Mouse (Mus musculus): ENCODE measurements around the gene Ifitm2. TPM values are rescaled to one million over a fixed set of nuclear protein-coding genes. Genes with fewer than 3 reads are reported as not detected.

Ifitm2 gene
- polyA plus RNA-seq (2015; fragmentation: Nextera tagmentation; extraction: Ambion mirVana) = 459 and 624 TPM in 2 replicates

GRCm38 (mm10) chr7:140955758-140956555 lies at the start of gene Ifitm2, which contains the start of gene Gm45717:
Ifitm2 (minus strand) TSS chr7:140955987.
Gm45717 (minus strand) TSS chr7:140955937.
- WGBS = 8% methylated on average over 11 of the region's 11 CpGs
- peak within 1 kb of the TSS; percentile 58 for H3K4me3 ChIP-seq
- ATAC-seq (replicated peaks; ENCODE audit: insufficient number of reproducible peaks, insufficient read depth, low FRiP score, low read depth) = peak; percentile 86

DNA sequence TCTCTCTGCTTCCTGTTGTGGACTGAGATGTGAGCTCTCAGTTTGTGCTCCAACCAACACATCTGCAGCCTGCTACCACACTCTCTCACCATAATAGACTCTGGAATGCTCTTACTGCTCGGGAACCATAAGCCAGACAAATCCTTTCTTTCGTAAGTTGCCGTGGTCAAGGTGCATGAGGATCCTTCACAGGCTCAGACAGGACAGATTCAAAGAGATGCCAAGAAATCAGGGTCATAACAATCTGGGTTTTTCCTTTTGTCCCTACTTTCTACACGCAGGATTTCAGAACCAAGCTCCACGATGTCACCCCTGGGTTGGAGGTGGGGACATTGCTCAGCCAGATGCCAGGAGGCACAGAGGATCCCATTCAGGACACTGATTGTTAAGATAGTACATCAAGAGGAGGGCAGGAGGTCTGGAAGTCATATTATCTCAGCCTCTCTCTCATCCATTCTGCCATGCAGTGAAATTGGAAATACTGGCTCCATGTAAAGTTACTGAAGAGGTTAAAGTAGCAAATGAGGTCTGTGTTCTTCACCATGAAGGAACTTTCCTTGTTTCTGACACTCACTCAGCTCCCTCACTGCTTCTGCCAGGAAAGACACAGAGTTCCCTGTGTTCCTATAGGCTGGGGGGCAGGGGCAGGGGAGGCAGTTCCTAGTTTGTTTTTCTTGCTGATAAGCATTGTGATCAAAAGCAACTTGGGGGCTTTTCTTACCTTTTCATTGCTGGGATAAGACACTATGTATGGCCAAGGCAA lies 47.6 kb upstream of the Ifitm2 start:
- no peak for ATAC-seq (replicated peaks; ENCODE audit: insufficient number of reproducible peaks, insufficient read depth, low FRiP score, low read depth)
- H3K27ac ChIP-seq = no peak overlapping the region
- H3K4me3 ChIP-seq = no peak overlapping the region
- H3K36me3 ChIP-seq = no peaks in the 10 kb centered on the region
- H3K9ac ChIP-seq = no peak overlapping the region
- WGBS = 62% methylated on average over 5 of the region's 5 CpGs
- no peaks in the 10 kb centered on the region for H3K9me3 ChIP-seq (replicated peaks)
- no peaks in the 10 kb centered on the region for H3K27me3 ChIP-seq
- H3K4me2 ChIP-seq = no peak overlapping the region
- peaks cover 2% of the 10 kb centered on the region; the same call in 1 of the 2 replicates for H3K4me1 ChIP-seq (replicated peaks)

More at GRCm38 (mm10) chr7:140955758-140956555, at the start of gene Ifitm2, which contains the start of gene Gm45717:
- Histone ChIP-seq H3K36me3 (no peaks in the 10 kb centered on the region), H3K27me3 (peaks cover 7% of the 10 kb centered on the region), H3K4me2 (peak within 1 kb of the TSS; percentile 66), H3K9me3 (replicated peaks) (no peaks in the 10 kb centered on the region), H3K4me1 (replicated peaks) (peaks cover 46% of the 10 kb centered on the region), H3K9ac (peak within 1 kb of the TSS; percentile 57), H3K27ac (peak within 1 kb of the TSS; percentile 90)

- no peak overlapping the region for H3K9ac ChIP-seq
- no peak overlapping the region for H3K4me2 ChIP-seq
- no peaks in the 10 kb centered on the region for H3K4me1 ChIP-seq (replicated peaks)
- no peak for ATAC-seq (replicated peaks; ENCODE audit: insufficient number of reproducible peaks, insufficient read depth, low FRiP score, low read depth)
- H3K27ac ChIP-seq = no peak overlapping the region
- no peaks in the 10 kb centered on the region for H3K9me3 ChIP-seq (replicated peaks)
- WGBS = 73% methylated on average over 15 of the region's 15 CpGs
- no peak overlapping the region for H3K4me3 ChIP-seq
- no peaks in the 10 kb centered on the region for H3K27me3 ChIP-seq
- no peaks in the 10 kb centered on the region for H3K36me3 ChIP-seq
These were observed 45.3 kb upstream of the Ifitm2 start for GRCm38 (mm10) chr7:141000881-141001708.

DNA sequence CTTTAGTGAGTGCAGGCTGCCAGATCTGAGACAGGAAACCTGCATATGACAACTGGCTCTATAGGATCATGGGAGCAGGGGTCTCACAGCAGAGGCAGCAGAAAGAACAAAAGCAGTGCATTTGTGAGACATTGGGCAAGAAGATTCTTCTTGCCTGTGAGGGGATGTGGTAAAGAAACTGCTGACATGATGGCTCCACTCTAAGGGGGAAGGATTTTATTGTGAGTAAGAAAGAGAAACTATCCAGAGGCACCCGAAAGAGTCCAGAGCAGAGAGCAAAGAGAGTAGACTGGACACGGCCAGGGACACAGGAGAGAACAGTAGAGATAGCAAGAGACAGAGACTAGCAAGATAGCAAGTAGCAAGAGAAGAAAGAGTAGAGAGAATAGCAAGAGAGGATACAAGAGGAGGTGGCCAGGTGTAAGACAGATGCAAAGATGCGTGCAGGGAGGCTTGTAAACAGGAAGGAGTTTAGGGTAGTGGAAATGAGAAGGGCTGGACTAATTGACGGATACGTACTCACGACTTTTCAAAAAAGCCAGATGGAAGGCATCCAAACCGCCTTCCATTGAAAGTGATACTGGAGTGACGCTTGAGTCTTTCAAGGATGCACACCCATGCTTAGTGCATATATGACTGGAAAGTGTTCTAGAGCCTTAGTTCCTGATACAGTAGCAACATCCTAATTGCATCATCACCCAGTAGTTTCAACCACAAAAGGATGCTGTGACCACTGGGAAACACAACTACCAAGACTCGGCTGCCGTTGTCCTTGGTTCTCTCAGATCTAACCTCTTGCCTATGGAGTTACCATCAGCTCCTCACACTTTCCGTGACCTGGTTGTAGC lies 43.3 kb upstream of the Ifitm2 start:
- Histone ChIP-seq H3K4me1 (replicated peaks) (no peaks in the 10 kb centered on the region), H3K36me3 (no peaks in the 10 kb centered on the region), H3K27ac (no peak overlapping the region), H3K4me3 (no peak overlapping the region), H3K27me3 (no peaks in the 10 kb centered on the region), H3K9me3 (replicated peaks) (no peaks in the 10 kb centered on the region), H3K4me2 (0 out of 2 replicates have a peak overlapping the region, but pooled peaks have one; percentile 7), H3K9ac (no peak overlapping the region)
- ATAC-seq (replicated peaks; ENCODE audit: insufficient number of reproducible peaks, insufficient read depth, low FRiP score, low read depth) = no peak
- WGBS = 71% methylated on average over 11 of the region's 11 CpGs

- 47% methylated on average over 1 of the region's 1 CpGs for WGBS
- H3K9me3 ChIP-seq (replicated peaks) = no peaks in the 10 kb centered on the region
These were observed 42.0 kb upstream of the Ifitm2 start for GRCm38 (mm10) chr7:140997817-140998216.

GRCm38 (mm10) chr7:140991117-140991689 lies 35.4 kb upstream of the Ifitm2 start:
- Histone ChIP-seq H3K9me3 (replicated peaks) (no peaks in the 10 kb centered on the region), H3K4me3 (no peak overlapping the region), H3K4me1 (replicated peaks) (no peaks in the 10 kb centered on the region), H3K36me3 (no peaks in the 10 kb centered on the region), H3K9ac (no peak overlapping the region), H3K4me2 (no peak overlapping the region), H3K27me3 (no peaks in the 10 kb centered on the region), H3K27ac (no peak overlapping the region)
- 68% methylated on average over 14 of the region's 14 CpGs for WGBS
- no peak for ATAC-seq (replicated peaks; ENCODE audit: insufficient number of reproducible peaks, insufficient read depth, low FRiP score, low read depth)

More at GRCm38 (mm10) chr7:140997817-140998216, 42.0 kb upstream of the Ifitm2 start:
- Histone ChIP-seq H3K27ac (no peak overlapping the region), H3K36me3 (no peaks in the 10 kb centered on the region), H3K27me3 (no peaks in the 10 kb centered on the region), H3K4me1 (replicated peaks) (no peaks in the 10 kb centered on the region), H3K4me3 (no peak overlapping the region), H3K4me2 (no peak overlapping the region), H3K9ac (no peak overlapping the region)
- ATAC-seq (replicated peaks; ENCODE audit: insufficient number of reproducible peaks, insufficient read depth, low FRiP score, low read depth) = no peak

- Histone ChIP-seq H3K36me3 (no peaks in the 10 kb centered on the region), H3K9me3 (replicated peaks) (no peaks in the 10 kb centered on the region), H3K27ac (no peak overlapping the region), H3K4me2 (no peak overlapping the region), H3K4me1 (replicated peaks) (no peaks in the 10 kb centered on the region), H3K9ac (no peak overlapping the region), H3K27me3 (no peaks in the 10 kb centered on the region), H3K4me3 (no peak overlapping the region)
- ATAC-seq (replicated peaks; ENCODE audit: insufficient number of reproducible peaks, insufficient read depth, low FRiP score, low read depth) = no peak
- 59% methylated on average over 5 of the region's 5 CpGs for WGBS
These were observed 34.8 kb upstream of the Ifitm2 start for GRCm38 (mm10) chr7:140990622-140991021.

DNA sequence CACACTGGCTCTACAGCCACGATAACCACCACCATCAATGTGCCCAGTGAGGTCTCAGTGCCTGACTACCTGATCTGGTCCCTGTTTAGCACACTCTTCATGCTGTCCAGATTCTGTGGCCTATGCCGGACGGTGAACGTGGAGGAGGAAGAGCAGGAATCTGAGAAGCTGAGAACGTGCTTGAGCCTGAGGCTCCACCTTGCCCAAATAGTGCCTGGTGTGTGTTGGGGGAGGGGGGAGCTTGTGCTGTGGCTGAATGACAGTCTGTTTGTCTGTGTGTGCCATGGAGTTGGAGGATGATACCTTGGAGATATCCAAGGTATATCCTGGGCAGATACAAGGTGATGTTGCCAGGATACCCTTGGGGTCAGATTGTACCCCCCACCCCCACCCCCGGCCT lies 34.4 kb upstream of the Ifitm2 start:
- WGBS = 51% methylated on average over 6 of the region's 6 CpGs
- H3K27ac ChIP-seq = no peak overlapping the region
- H3K9ac ChIP-seq = no peak overlapping the region

DNA sequence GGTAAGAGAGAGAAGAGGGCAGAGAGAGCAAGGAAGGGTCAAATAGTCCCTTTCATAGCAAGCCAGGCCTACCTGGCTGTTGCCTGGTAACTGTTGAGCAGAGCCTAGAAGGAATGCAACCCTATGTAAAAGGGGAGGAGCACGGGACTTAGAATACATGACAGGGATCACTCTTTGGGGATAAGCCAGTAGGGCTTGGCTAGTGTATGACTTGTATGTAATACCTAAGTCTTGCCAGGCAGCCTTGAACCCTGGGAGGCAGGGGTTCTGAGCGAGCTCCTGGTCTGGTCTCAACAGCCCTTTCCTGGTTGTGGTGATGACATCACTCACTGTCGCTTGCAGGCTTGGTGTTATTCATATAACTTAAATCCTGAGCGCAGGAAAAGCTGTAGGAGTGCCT lies 33.2 kb upstream of the Ifitm2 start:
- Histone ChIP-seq H3K36me3 (no peaks in the 10 kb centered on the region), H3K4me3 (no peak overlapping the region), H3K9ac (no peak overlapping the region), H3K9me3 (replicated peaks) (no peaks in the 10 kb centered on the region), H3K4me2 (no peak overlapping the region), H3K27ac (no peak overlapping the region), H3K4me1 (replicated peaks) (no peaks in the 10 kb centered on the region), H3K27me3 (no peaks in the 10 kb centered on the region)
- ATAC-seq (replicated peaks; ENCODE audit: insufficient number of reproducible peaks, insufficient read depth, low FRiP score, low read depth) = no peak
- WGBS = 63% methylated on average over 4 of the region's 4 CpGs

More for the DNA sequence above, 34.4 kb upstream of the Ifitm2 start:
- no peaks in the 10 kb centered on the region for H3K4me1 ChIP-seq (replicated peaks)
- H3K4me3 ChIP-seq = no peak overlapping the region
- no peaks in the 10 kb centered on the region for H3K36me3 ChIP-seq
- H3K27me3 ChIP-seq = no peaks in the 10 kb centered on the region
- no peak for ATAC-seq (replicated peaks; ENCODE audit: insufficient number of reproducible peaks, insufficient read depth, low FRiP score, low read depth)
- H3K4me2 ChIP-seq = no peak overlapping the region; the same call in 1 of the 2 replicates
- H3K9me3 ChIP-seq (replicated peaks) = no peaks in the 10 kb centered on the region
